Mouse (Mus musculus) gastrocnemius, postnatal 14 days (tissue): ENCODE data around the gene Mbnl1. TPM values are rescaled to one million over a fixed set of nuclear protein-coding genes. Genes with fewer than 3 reads are reported as not detected.
A peak's percentile ranks its signal among the peaks of the same experiment; 100 is the strongest.

ENCODE experiments used
- DNase-seq: peaks from one replicate; pipeline ENCODE4 v3.0.0; 2021; ENCODE audit warnings: mixed read lengths
- intact Hi-C: fragments of 180-260 bp; cut with DNase I; formaldehyde crosslinking; loops from one replicate; pipeline ENCODE4 v1.15.1; 2025; ENCODE audit warnings: low total_unique reads
- total RNA-seq, 2 experiments: library from RNA; stranded (reverse); gene quantifications; 2 replicates each; pipeline ENCODE4 v1.2.3; 2021

The Mbnl1 gene
- total RNA-seq, 2 experiments from 2014 or later = 280 to 319 TPM

GRCm38 (mm10) chr3:60563529-60564243 is 91.1 kb downstream of the Mbnl1 start:
- DNase-seq = no peak
- intact Hi-C loops = no loop called here

- intact Hi-C loops = no loop called here
- DNase-seq = no peak
Observed at GRCm38 (mm10) chr3:60564244-60564643, 91.6 kb downstream of the Mbnl1 start.

- intact Hi-C loops = no loop called here
- DNase-seq = no peak
Observed at GRCm38 (mm10) chr3:60565204-60565603, 92.6 kb downstream of the Mbnl1 start.

- intact Hi-C loops = no loop called here
- no peak for DNase-seq
Observed at GRCm38 (mm10) chr3:60565950-60566349, 93.3 kb downstream of the Mbnl1 start.

- intact Hi-C loops = no loop called here
- DNase-seq = no peak
Observed at GRCm38 (mm10) chr3:60568171-60568684, 95.6 kb downstream of the Mbnl1 start.

- DNase-seq = no peak
- intact Hi-C loops = no loop called here
Observed at GRCm38 (mm10) chr3:60568801-60569568, 96.4 kb downstream of the Mbnl1 start.

GRCm38 (mm10) chr3:60569781-60570180 is 97.2 kb downstream of the Mbnl1 start:
- intact Hi-C loops = no loop called here
- DNase-seq = no peak

GRCm38 (mm10) chr3:60570491-60571022 is 97.9 kb downstream of the Mbnl1 start:
- intact Hi-C loops = no loop called here
- DNase-seq = peak; percentile 10

- intact Hi-C loops = no loop called here
- no peak for DNase-seq
Observed at GRCm38 (mm10) chr3:60571493-60571892, 98.9 kb downstream of the Mbnl1 start.

- intact Hi-C loops = no loop called here
- DNase-seq = no peak
Observed at GRCm38 (mm10) chr3:60574199-60574598, 101.6 kb downstream of the Mbnl1 start.

GRCm38 (mm10) chr3:60574849-60575524 is 102.4 kb downstream of the Mbnl1 start:
- DNase-seq = no peak
- intact Hi-C loops = no loop called here

GRCm38 (mm10) chr3:60575945-60576344 is 103.3 kb downstream of the Mbnl1 start:
- intact Hi-C loops = no loop called here
- no peak for DNase-seq

- intact Hi-C loops = no loop called here
- DNase-seq = no peak
Observed at GRCm38 (mm10) chr3:60576366-60577046, 103.9 kb downstream of the Mbnl1 start.

- DNase-seq = no peak
- intact Hi-C loops = no loop called here
Observed at GRCm38 (mm10) chr3:60579880-60580279, 107.2 kb downstream of the Mbnl1 start.

- intact Hi-C loops = no loop called here
- no peak for DNase-seq
Observed at GRCm38 (mm10) chr3:60580699-60581098, 108.1 kb downstream of the Mbnl1 start.

GRCm38 (mm10) chr3:60582154-60582553 is 109.5 kb downstream of the Mbnl1 start:
- intact Hi-C loops = no loop called here
- DNase-seq = no peak

- no peak for DNase-seq
- intact Hi-C loops = no loop called here
Observed at GRCm38 (mm10) chr3:60582620-60583019, 110.0 kb downstream of the Mbnl1 start.

GRCm38 (mm10) chr3:60584704-60585103 is 112.1 kb downstream of the Mbnl1 start:
- DNase-seq = no peak
- intact Hi-C loops = no loop called here

- intact Hi-C loops = no loop called here
- DNase-seq = no peak
Observed at GRCm38 (mm10) chr3:60586046-60586445, 113.4 kb downstream of the Mbnl1 start.
